Comparison of ENCODE assay signal across 26 mouse cellular contexts in genomic region chr5:135171688-135172220, GRCm38 (mm10). TPM values are rescaled to one million over a fixed set of nuclear protein-coding genes. Genes with fewer than 3 reads are reported as not detected.
A peak's percentile ranks its signal among the peaks of the same experiment; 100 is the strongest.
DNase-seq lines count a peak whose midpoint lies in the region; ATAC-seq and TF ChIP-seq lines count a peak whose summit lies in the region.
"Had no signal": no experiment of that assay in that cellular context is flagged by ENCODE, and none has a peak within 500 bp of the region (broad histone marks: within the 10 kb centered on the region; RNA-seq: fewer than 3 reads in every experiment).

No protein-coding gene starts in this region.

- intact Hi-C loops in left cerebral cortex, adult 2 months (cut with DNase I), result no loop called here

- peaks cover 5% of the 10 kb centered on the region; the same call in 1 of the 2 replicates for H3K4me1 ChIP-seq in embryonic facial prominence, embryonic 12.5 days
- H3K4me1 ChIP-seq in embryonic facial prominence, embryonic 10.5 days, result peaks cover 15% of the 10 kb centered on the region
- H3K4me1 ChIP-seq in embryonic facial prominence, embryonic 13.5 days, result peaks cover 12% of the 10 kb centered on the region
- H3K4me1 ChIP-seq in kidney, embryonic 16.5 days (ENCODE audit: insufficient read depth, low read length), result peaks cover 8% of the 10 kb centered on the region

- H3K4me3 ChIP-seq in embryonic facial prominence, embryonic 12.5 days, result no peak overlapping the region
- no peak overlapping the region for H3K4me3 ChIP-seq in embryonic facial prominence, embryonic 10.5 days
- no peak overlapping the region for H3K4me3 ChIP-seq in left cerebral cortex, adult 2 months
- H3K4me3 ChIP-seq in embryonic facial prominence, embryonic 13.5 days, result no peak overlapping the region
- no peak overlapping the region for H3K4me3 ChIP-seq in kidney, embryonic 16.5 days (ENCODE audit: low read length)
- H3K4me3 ChIP-seq: forebrain, embryonic 10.5 days; forebrain, embryonic 13.5 days; gastrocnemius, adult 2 months; heart, embryonic 13.5 days; intestine, embryonic 15.5 days had no signal

- WGBS in embryonic facial prominence, embryonic 12.5 days, result 89% methylated on average over 6 of the region's 6 CpGs
- WGBS in embryonic facial prominence, embryonic 10.5 days, result 88% methylated on average over 6 of the region's 6 CpGs
- WGBS in embryonic facial prominence, embryonic 13.5 days, result 86% methylated on average over 6 of the region's 6 CpGs
- 93% methylated on average over 6 of the region's 6 CpGs for WGBS in kidney, embryonic 16.5 days

- DNase-seq in embryonic facial prominence, embryonic 10.5 days (ENCODE audit: low spot score), result no peak
- no peak for DNase-seq in left cerebral cortex, adult 2 months (ENCODE audit: extremely low spot score in 1 of 2, low spot score in 2 of 2)
- no peak for DNase-seq in left cerebral cortex, adult 18-20 months (ENCODE audit: low spot score in 2 of 2)
- DNase-seq in 3T3-L1 (ENCODE audit: low read depth, low spot score), result peak; percentile 59
- DNase-seq: adrenal gland, adult 8-10 months; adrenal gland, postnatal 25 days; B cell, adult 2 months; cerebellum, adult 8-10 months; cerebellum, postnatal 14 days; gastrocnemius, adult 2 months; gastrocnemius, postnatal 14 days; heart, adult 11 months; heart, postnatal 14 days; heart, postnatal 4 days had no signal

- H3K27ac ChIP-seq in embryonic facial prominence, embryonic 12.5 days, result no peak overlapping the region
- no peak overlapping the region for H3K27ac ChIP-seq in embryonic facial prominence, embryonic 10.5 days (replicated peaks)
- H3K27ac ChIP-seq in left cerebral cortex, adult 2 months, result peak overlapping the region; percentile 73
- H3K27ac ChIP-seq in embryonic facial prominence, embryonic 13.5 days, result no peak overlapping the region
- no peak overlapping the region for H3K27ac ChIP-seq in kidney, embryonic 16.5 days (ENCODE audit: low read length)
- H3K27ac ChIP-seq: forebrain, embryonic 10.5 days; forebrain, embryonic 13.5 days; gastrocnemius, adult 2 months; heart, embryonic 13.5 days; intestine, embryonic 15.5 days had no signal

- H3K4me2 ChIP-seq in embryonic facial prominence, embryonic 12.5 days (replicated peaks), result no peak overlapping the region
- H3K4me2 ChIP-seq in embryonic facial prominence, embryonic 13.5 days, result no peak overlapping the region
- H3K4me2 ChIP-seq in kidney, embryonic 16.5 days (replicated peaks; ENCODE audit: low read depth, low read length), result no peak overlapping the region
- H3K4me2 ChIP-seq: forebrain, embryonic 13.5 days; heart, embryonic 13.5 days; intestine, embryonic 15.5 days had no signal

- peak overlapping the region; percentile 12; the same call in 1 of the 2 replicates for H3K9ac ChIP-seq in embryonic facial prominence, embryonic 12.5 days
- peak overlapping the region; percentile 44; the same call in 1 of the 2 replicates for H3K9ac ChIP-seq in embryonic facial prominence, embryonic 13.5 days
- no peak overlapping the region for H3K9ac ChIP-seq in kidney, embryonic 16.5 days (replicated peaks; ENCODE audit: low read length)
- H3K9ac ChIP-seq: forebrain, embryonic 13.5 days; heart, embryonic 13.5 days; intestine, embryonic 15.5 days had no signal

- H3K27me3 ChIP-seq in embryonic facial prominence, embryonic 12.5 days, result no peaks in the 10 kb centered on the region
- no peaks in the 10 kb centered on the region for H3K27me3 ChIP-seq in embryonic facial prominence, embryonic 10.5 days (replicated peaks; ENCODE audit: low read depth, poor library complexity, severe bottlenecking)
- no peaks in the 10 kb centered on the region for H3K27me3 ChIP-seq in embryonic facial prominence, embryonic 13.5 days
- no peaks in the 10 kb centered on the region for H3K27me3 ChIP-seq in kidney, embryonic 16.5 days (ENCODE audit: insufficient read depth, low read length)
- H3K27me3 ChIP-seq: CH12.LX; forebrain, embryonic 13.5 days; heart, embryonic 13.5 days; intestine, embryonic 15.5 days had no signal

- no peak for TF ChIP-seq CTCF in left cerebral cortex, adult 2 months (IDR thresholded peaks at IDR 0.05)

- peaks cover 50% of the 10 kb centered on the region for H3K36me3 ChIP-seq in embryonic facial prominence, embryonic 12.5 days
- H3K36me3 ChIP-seq in embryonic facial prominence, embryonic 10.5 days (replicated peaks), result peaks cover 65% of the 10 kb centered on the region
- H3K36me3 ChIP-seq in embryonic facial prominence, embryonic 13.5 days, result peaks cover 54% of the 10 kb centered on the region
- peaks cover 38% of the 10 kb centered on the region for H3K36me3 ChIP-seq in kidney, embryonic 16.5 days (ENCODE audit: insufficient read depth, low read length)

- H3K9me3 ChIP-seq in embryonic facial prominence, embryonic 12.5 days, result no peaks in the 10 kb centered on the region
- no peaks in the 10 kb centered on the region for H3K9me3 ChIP-seq in embryonic facial prominence, embryonic 10.5 days
- H3K9me3 ChIP-seq in embryonic facial prominence, embryonic 13.5 days, result no peaks in the 10 kb centered on the region
- no peaks in the 10 kb centered on the region for H3K9me3 ChIP-seq in kidney, embryonic 16.5 days (ENCODE audit: low read length)
- H3K9me3 ChIP-seq: forebrain, embryonic 10.5 days; forebrain, embryonic 13.5 days; G1E; heart, embryonic 13.5 days; intestine, embryonic 15.5 days had no signal

- no peak for ATAC-seq in embryonic facial prominence, embryonic 12.5 days (ENCODE audit: insufficient number of reproducible peaks, insufficient read depth, low FRiP score, low TSS enrichment)
- ATAC-seq in embryonic facial prominence, embryonic 13.5 days (ENCODE audit: insufficient number of reproducible peaks, insufficient read depth, low FRiP score, low TSS enrichment, low read depth), result no peak
- ATAC-seq in kidney, embryonic 16.5 days (ENCODE audit: low FRiP score, low TSS enrichment), result no peak
- ATAC-seq: activated CD4-positive, CD25-positive, alpha-beta regulatory T cell, adult 4 months; forebrain, embryonic 13.5 days; forebrain, embryonic 16.5 days; hindbrain, embryonic 16.5 days; intestine, embryonic 15.5 days had no signal

RNA-seq across cellular contexts. Expression of gene Bcl7b, which starts 3.7 kb away (rescaled TPM):
- 47.5 and 47.7 TPM in 2 replicates for polyA plus RNA-seq in embryonic facial prominence, embryonic 12.5 days (2016; fragmentation: Nextera tagmentation; extraction: Ambion mirVana)
- 44.6 and 48.5 TPM in 2 replicates for polyA plus RNA-seq in embryonic facial prominence, embryonic 10.5 days (2016; fragmentation: Nextera tagmentation; extraction: Ambion mirVana)
- 10 to 100 TPM; 50.6 to 54.6 TPM for total RNA-seq in left cerebral cortex, adult 2 months (2021)
- total RNA-seq in left cerebral cortex, adult 18-20 months (2021), result 10 to 100 TPM; 56.0 to 57.9 TPM
- polyA plus RNA-seq in embryonic facial prominence, embryonic 13.5 days (2015; fragmentation: Nextera tagmentation; extraction: Ambion mirVana), result 48.3 and 52.1 TPM in 2 replicates
- polyA plus RNA-seq in kidney, embryonic 16.5 days (2015; fragmentation: Nextera tagmentation; extraction: Ambion mirVana), result 57.6 and 58.2 TPM in 2 replicates

RNA-seq across cellular contexts. Expression of gene Baz1b, which starts 15.3 kb away (rescaled TPM):
- 68.7 and 69.0 TPM in 2 replicates for polyA plus RNA-seq in embryonic facial prominence, embryonic 12.5 days (2016; fragmentation: Nextera tagmentation; extraction: Ambion mirVana)
- 60.1 and 61.5 TPM in 2 replicates for polyA plus RNA-seq in embryonic facial prominence, embryonic 10.5 days (2016; fragmentation: Nextera tagmentation; extraction: Ambion mirVana)
- total RNA-seq in left cerebral cortex, adult 2 months (2021), result 10 to 100 TPM; 76.2 to 79.7 TPM
- 10 to 100 TPM; 78.1 to 79.2 TPM for total RNA-seq in left cerebral cortex, adult 18-20 months (2021)
- 54.7 and 55.7 TPM in 2 replicates for polyA plus RNA-seq in embryonic facial prominence, embryonic 13.5 days (2015; fragmentation: Nextera tagmentation; extraction: Ambion mirVana)
- 33.4 and 35.1 TPM in 2 replicates for polyA plus RNA-seq in kidney, embryonic 16.5 days (2015; fragmentation: Nextera tagmentation; extraction: Ambion mirVana)

RNA-seq across cellular contexts. Expression of gene Tbl2, which starts 22.3 kb away (rescaled TPM):
- polyA plus RNA-seq in embryonic facial prominence, embryonic 12.5 days (2016; fragmentation: Nextera tagmentation; extraction: Ambion mirVana), result 24.8 and 30.0 TPM in 2 replicates
- polyA plus RNA-seq in embryonic facial prominence, embryonic 10.5 days (2016; fragmentation: Nextera tagmentation; extraction: Ambion mirVana), result 21.3 and 22.2 TPM in 2 replicates
- total RNA-seq in left cerebral cortex, adult 2 months (2021), result 10 to 100 TPM; 26.1 to 27.0 TPM
- total RNA-seq in left cerebral cortex, adult 18-20 months (2021), result 10 to 100 TPM; 24.9 to 26.9 TPM
- polyA plus RNA-seq in embryonic facial prominence, embryonic 13.5 days (2015; fragmentation: Nextera tagmentation; extraction: Ambion mirVana), result 25.6 and 25.7 TPM in 2 replicates
- 26.3 and 27.0 TPM in 2 replicates for polyA plus RNA-seq in kidney, embryonic 16.5 days (2015; fragmentation: Nextera tagmentation; extraction: Ambion mirVana)
